Mouse (Mus musculus) liver, adult 2 months (tissue): ENCODE data around the gene Spata25. TPM values are rescaled to one million over a fixed set of nuclear protein-coding genes. Genes with fewer than 3 reads are reported as not detected.
A peak's percentile ranks its signal among the peaks of the same experiment; 100 is the strongest.
"Not testable (repeated sequence)": the region's sequence is repeated elsewhere in the genome, so short reads cannot be mapped to it uniquely, and the experiment has no call there.

Source experiments
- DNase-seq: peaks from one replicate; pipeline ENCODE4 v3.0.0-alpha.2; 2011; ENCODE audit warnings: low read depth, low spot score; ENCODE audit errors: extremely low read depth
- H3K27ac ChIP-seq: fragments of 200-500 bp; replicated peaks from 2 replicates; pipeline ENCODE4 v1.5.1; 2012; ENCODE audit warnings: low read depth, mild to moderate bottlenecking, control low read depth, inconsistent platforms, low read length; ENCODE audit not compliant: insufficient read depth
- H3K27me3 ChIP-seq: fragments of 200-500 bp; 2 replicates; pipeline ENCODE4 v1.6.1; 2012; ENCODE audit warnings: mild to moderate bottlenecking, moderate library complexity, low read length, inconsistent platforms; ENCODE audit not compliant: control insufficient read depth, insufficient read depth
- H3K36me3 ChIP-seq: fragments of 200-500 bp; 2 replicates; pipeline ENCODE4 v1.6.1; 2012; ENCODE audit warnings: low read length, inconsistent platforms; ENCODE audit not compliant: control insufficient read depth, insufficient read depth
- H3K4me1 ChIP-seq: fragments of 200-500 bp; 2 replicates; pipeline ENCODE4 v1.6.1; 2011; ENCODE audit warnings: low read length; ENCODE audit not compliant: control insufficient read depth, insufficient read depth
- H3K4me3 ChIP-seq: fragments of 200-500 bp; 2 replicates; pipeline ENCODE4 v1.5.1; 2011; ENCODE audit warnings: low read depth, mild to moderate bottlenecking, control low read depth, low read length, moderate library complexity; ENCODE audit not compliant: insufficient read depth
- H3K79me2 ChIP-seq: fragments of 200-500 bp; 2 replicates; pipeline ENCODE4 v1.6.1; 2012; ENCODE audit warnings: inconsistent platforms, mild to moderate bottlenecking, low read length, moderate library complexity; ENCODE audit not compliant: control insufficient read depth, insufficient read depth
- H3K9ac ChIP-seq: fragments of 200-500 bp; 2 replicates; pipeline ENCODE4 v1.6.1; 2012; ENCODE audit warnings: low read depth, mild to moderate bottlenecking, control low read depth, inconsistent platforms, low read length
- CTCF ChIP-seq: fragments of 200-500 bp; IDR thresholded peaks from 2 replicates; pipeline ENCODE4 v1.5.1; 2011; ENCODE audit warnings: low read depth, low read length, control low read depth
- POLR2A ChIP-seq: fragments of 200-500 bp; IDR thresholded peaks from 2 replicates; pipeline ENCODE4 v1.6.1; 2011; ENCODE audit warnings: low read length, control low read depth; ENCODE audit not compliant: insufficient read depth; ENCODE audit errors: extremely low read depth
- WGBS: fragments of 180-500 bp; shearing (Covaris S2); methylation state at CpG from one replicate; pipeline ENCODE4 v1.1.7; 2018; 5-methylcytosine and 5-hydroxymethylcytosine counted together
- polyA plus RNA-seq: library from polyadenylated mRNA; depleted of rRNA; stranded (reverse); fragments of >200 nt; gene quantifications from 2 replicates; pipeline ENCODE4 v1.2.3, GENCODE M21; 2012; rRNA removed
- total RNA-seq: library from RNA; depleted of rRNA; stranded (reverse); fragments of >200 nt; gene quantifications from 2 replicates; pipeline ENCODE4 v1.2.3, GENCODE M21; 2014; rRNA removed

Spata25 gene
- total RNA-seq (0.18 TPM in 1 of 2 replicates, not detected in the other), polyA plus RNA-seq (not detected in 2 replicates)

DNA sequence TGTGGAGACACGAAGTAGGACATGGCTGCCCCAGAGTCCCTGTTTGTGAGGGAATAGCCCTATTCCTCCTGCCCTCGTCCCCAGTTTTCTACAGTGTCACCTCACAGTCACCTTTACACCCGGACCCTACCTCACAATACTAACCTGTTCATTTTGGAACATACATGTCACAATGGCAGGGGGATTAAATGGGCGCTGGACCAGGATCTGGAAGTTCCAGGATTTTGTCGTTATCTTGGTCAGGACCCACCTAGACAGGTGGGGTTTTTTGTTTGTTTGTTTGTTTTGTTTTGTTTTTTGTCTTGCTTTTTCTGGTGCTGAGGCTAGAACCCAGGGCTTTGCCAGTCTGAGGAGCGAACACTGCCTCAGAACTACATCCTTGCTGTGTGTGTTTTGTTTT, at the start of gene Spata25:
Spata25 (minus strand) TSS at position 101 of the 400 bp plus-strand sequence.
- TF ChIP-seq POLR2A, result no peak
- Histone ChIP-seq H3K27me3 (no peaks in the 10 kb centered on the region), H3K79me2 (peaks cover 13% of the 10 kb centered on the region), H3K4me3 (no peak within 1 kb of the TSS), H3K36me3 (peaks cover 4% of the 10 kb centered on the region; the same call in 1 of the 2 replicates), H3K9ac (no peak within 1 kb of the TSS), H3K4me1 (peaks cover 6% of the 10 kb centered on the region), H3K27ac (no peak within 1 kb of the TSS)
- WGBS, result 89% methylated on average over 6 of the region's 6 CpGs
- no peak for DNase-seq

DNA sequence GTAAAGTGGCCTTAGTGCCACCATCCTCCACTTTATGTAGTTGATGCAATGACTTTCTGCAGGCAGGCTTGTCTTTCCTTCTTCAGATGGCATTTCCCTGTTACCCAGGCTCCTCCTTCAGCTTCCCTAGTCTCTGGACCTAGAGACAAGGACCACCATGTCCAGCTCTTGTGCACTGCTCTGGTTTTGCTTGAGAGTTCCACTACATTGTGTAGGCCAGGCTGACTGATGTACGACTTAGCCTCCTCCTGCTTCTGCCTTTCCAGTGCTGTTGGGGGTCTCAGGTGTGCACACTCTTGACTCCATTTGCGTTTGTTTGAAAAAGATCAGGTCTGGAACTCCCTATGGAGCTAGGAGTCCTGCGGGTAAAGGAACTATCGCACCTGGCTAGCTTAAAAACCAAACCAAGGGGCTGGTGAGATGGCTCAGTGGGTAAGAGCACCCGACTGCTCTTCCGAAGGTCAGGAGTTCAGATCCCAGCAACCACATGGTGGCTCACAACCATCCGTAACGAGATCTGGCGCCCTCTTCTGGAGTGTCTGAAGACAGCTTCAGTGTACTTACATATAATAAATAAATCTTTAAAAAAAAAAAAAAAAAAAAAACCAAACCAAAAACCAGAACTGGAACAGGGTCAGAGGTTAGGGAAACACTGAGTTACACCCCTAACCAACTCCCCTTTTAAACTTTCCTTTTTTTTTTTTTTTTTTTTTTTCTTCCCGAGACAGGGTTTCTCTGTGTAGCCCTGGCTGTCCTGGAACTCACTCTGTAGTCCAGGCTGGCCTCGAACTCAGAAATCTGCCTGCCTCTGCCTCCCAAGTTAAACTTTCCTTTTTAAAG, 49.3 kb upstream of the Spata25 start:
- not testable (repeated sequence) for H3K4me3 ChIP-seq, H3K9ac ChIP-seq, H3K4me1 ChIP-seq, H3K27me3 ChIP-seq, H3K79me2 ChIP-seq, H3K36me3 ChIP-seq
- H3K27ac ChIP-seq, result peak overlapping the region; percentile 83
- WGBS, result 68% methylated on average over 11 of the region's 11 CpGs
- DNase-seq, result peak; percentile 33

DNA sequence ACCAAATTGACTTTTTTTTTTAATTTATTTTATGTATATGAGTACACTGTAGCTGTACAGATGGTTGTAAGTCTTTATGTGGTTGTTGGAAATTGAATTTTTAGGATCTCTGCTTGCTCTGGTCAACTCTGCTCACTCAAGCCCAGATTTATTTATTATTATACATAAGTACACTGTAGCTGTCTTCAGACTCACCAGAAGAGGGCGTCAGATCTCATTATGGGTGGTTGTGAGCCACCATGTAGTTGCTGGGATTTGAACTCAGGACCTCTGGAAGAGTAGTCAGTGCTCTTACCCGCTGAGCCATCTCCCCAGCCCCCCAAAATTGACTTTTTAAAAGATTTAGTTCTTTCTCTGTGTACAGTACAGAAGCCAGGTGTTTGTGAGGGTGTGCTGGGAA, 47.3 kb upstream of the Spata25 start:
- not testable (repeated sequence) for H3K27me3 ChIP-seq, H3K79me2 ChIP-seq, H3K36me3 ChIP-seq, DNase-seq, H3K27ac ChIP-seq, H3K4me3 ChIP-seq, H3K4me1 ChIP-seq, H3K9ac ChIP-seq
- WGBS, result 58% methylated on average over 2 of the region's 2 CpGs

DNA sequence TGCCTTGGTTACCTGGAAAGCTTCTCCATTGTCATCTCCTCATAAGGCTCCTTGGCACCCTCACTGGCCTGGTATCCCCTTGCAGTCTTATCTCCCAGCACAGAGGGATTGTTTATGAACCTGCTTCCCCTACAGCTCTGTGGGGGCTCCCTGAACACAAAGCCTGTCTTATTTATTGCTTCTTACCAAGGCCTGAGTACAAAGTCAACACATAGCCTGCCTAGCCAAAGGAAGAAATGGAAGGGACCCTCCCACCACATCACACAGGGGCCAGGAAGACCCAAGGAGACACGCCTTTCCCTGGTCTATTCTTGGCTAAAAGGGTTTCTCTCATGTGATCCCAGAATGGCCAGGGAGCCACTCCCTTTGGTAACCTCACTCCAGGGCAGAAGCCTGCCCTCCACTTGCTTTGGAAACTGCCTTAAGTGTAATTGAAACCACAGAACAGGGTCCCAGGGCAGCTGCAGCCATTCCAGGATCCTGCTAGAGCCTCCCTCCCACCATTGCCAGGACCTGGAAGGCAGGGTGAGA, 46.0 kb upstream of the Spata25 start:
- TF ChIP-seq POLR2A, result no peak
- no peak for TF ChIP-seq CTCF
- Histone ChIP-seq H3K79me2 (no peaks in the 10 kb centered on the region; the same call in 1 of the 2 replicates), H3K36me3 (no peaks in the 10 kb centered on the region), H3K27me3 (no peaks in the 10 kb centered on the region), H3K9ac (no peak overlapping the region), H3K4me1 (peaks cover 3% of the 10 kb centered on the region), H3K27ac (peak overlapping the region; percentile 31; the same call in 1 of the 2 replicates), H3K4me3 (no peak overlapping the region)
- whole genome bisulfite sequencing, result 67% methylated on average over 1 of the region's 1 CpGs
- no peak for DNase-seq

DNA sequence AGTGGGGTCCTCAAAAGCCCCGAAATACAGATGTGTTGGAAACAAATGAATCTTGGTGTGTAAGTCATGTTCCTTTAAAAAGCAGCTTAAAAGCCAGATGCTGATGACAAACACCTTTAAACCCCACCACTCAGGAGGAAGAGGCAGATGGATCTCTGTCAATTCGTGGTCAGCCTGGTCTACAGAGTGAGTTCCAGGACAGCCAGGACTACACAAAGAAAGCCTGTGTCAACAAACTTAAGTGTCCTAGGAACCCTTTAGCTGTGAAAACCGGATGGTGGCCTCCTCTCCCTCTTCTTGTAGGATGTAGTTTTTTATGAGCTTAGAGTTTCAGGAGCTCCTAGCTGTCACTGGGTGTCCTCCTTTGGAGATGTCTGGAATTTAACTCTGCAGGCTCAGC, 45.3 kb upstream of the Spata25 start:
- no peak overlapping the region for H3K27ac ChIP-seq
- H3K36me3 ChIP-seq, result no peaks in the 10 kb centered on the region
- no peaks in the 10 kb centered on the region for H3K27me3 ChIP-seq
- H3K9ac ChIP-seq, result no peak overlapping the region
- no peaks in the 10 kb centered on the region for H3K79me2 ChIP-seq
- WGBS, result 57% methylated on average over 3 of the region's 3 CpGs
- no peak for DNase-seq
- TF ChIP-seq POLR2A (no peak), CTCF (no peak)
- H3K4me3 ChIP-seq, result no peak overlapping the region
- H3K4me1 ChIP-seq, result peaks cover 3% of the 10 kb centered on the region

DNA sequence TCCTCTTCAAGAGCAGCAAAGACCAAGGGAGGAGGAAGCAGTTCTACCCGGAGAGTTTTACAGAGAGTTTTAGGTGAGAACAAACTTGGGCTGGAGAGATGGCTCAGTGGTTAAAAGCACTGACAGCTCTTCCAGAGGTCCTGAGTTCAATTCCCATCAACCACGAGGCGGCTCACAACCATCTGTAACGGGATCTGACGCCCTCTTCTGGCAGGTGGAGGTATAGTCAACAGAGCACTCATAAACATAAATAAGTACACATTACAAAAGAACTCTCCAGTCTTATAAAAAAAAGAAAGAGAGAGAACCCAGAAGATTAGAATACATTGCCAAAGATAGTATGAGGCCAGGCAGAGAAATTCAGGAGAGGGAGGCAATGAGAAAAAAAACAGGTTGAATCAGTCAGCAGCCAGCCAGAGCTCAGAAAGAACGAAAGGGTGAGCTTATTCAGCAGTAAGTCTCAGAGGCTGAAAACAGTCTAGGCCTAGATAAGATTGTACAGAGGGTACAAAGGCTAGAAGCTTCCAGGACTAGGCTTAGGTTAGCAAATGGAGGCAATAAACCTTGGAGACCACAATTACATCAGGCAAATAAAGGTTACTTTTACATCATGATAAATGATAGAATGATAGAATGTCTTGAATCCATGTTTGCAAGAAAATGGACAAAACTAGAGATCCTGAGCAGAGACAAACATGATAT, 43.4 kb upstream of the Spata25 start:
- no peak for TF ChIP-seq POLR2A
- no peak for TF ChIP-seq CTCF
- no peaks in the 10 kb centered on the region for H3K36me3 ChIP-seq
- WGBS, result 68% methylated on average over 6 of the region's 6 CpGs
- H3K27ac ChIP-seq, result no peak overlapping the region
- H3K4me1 ChIP-seq, result no peaks in the 10 kb centered on the region
- DNase-seq, result no peak
- H3K79me2 ChIP-seq, result no peaks in the 10 kb centered on the region
- no peaks in the 10 kb centered on the region for H3K27me3 ChIP-seq
- no peak overlapping the region for H3K4me3 ChIP-seq
- H3K9ac ChIP-seq, result no peak overlapping the region
